Mouse (Mus musculus): ENCODE results near the gene Trpv2.

The Trpv2 gene

GRCm38 (mm10) chr11:62604123-62604706 is 29.9 kb downstream of the Trpv2 start:
- no peak for DNase-seq (ENCODE audit: low spot score)

GRCm38 (mm10) chr11:62604886-62605618 is 30.8 kb downstream of the Trpv2 start:
- peak; percentile 38 for DNase-seq (ENCODE audit: low spot score)

GRCm38 (mm10) chr11:62605619-62606298 is 31.5 kb downstream of the Trpv2 start:
- DNase-seq (ENCODE audit: low spot score), result peak; percentile 64

- DNase-seq (ENCODE audit: low spot score), result peak; percentile 44
These were observed 32.2 kb downstream of the Trpv2 start for GRCm38 (mm10) chr11:62606299-62607169.

- DNase-seq (ENCODE audit: low spot score), result peak; percentile 44
These were observed 33.1 kb downstream of the Trpv2 start for GRCm38 (mm10) chr11:62607170-62607951.

- no peak for DNase-seq (ENCODE audit: low spot score)
These were observed 33.6 kb downstream of the Trpv2 start for GRCm38 (mm10) chr11:62607952-62608201.

- DNase-seq (ENCODE audit: low spot score), result no peak
These were observed 34.8 kb downstream of the Trpv2 start for GRCm38 (mm10) chr11:62608826-62609675.

GRCm38 (mm10) chr11:62610304-62610703 is 36.0 kb downstream of the Trpv2 start:
- DNase-seq (ENCODE audit: low spot score), result no peak

GRCm38 (mm10) chr11:62612604-62613003 is 38.3 kb downstream of the Trpv2 start:
- no peak for DNase-seq (ENCODE audit: low spot score)

GRCm38 (mm10) chr11:62613657-62614365 is 39.5 kb downstream of the Trpv2 start:
- DNase-seq (ENCODE audit: low spot score), result peak; percentile 100

- no peak for DNase-seq (ENCODE audit: low spot score)
These were observed 40.7 kb downstream of the Trpv2 start for GRCm38 (mm10) chr11:62614876-62615410.

GRCm38 (mm10) chr11:62615456-62615855 is 41.2 kb downstream of the Trpv2 start:
- no peak for DNase-seq (ENCODE audit: low spot score)

GRCm38 (mm10) chr11:62621079-62621478 is 46.8 kb downstream of the Trpv2 start:
- DNase-seq (ENCODE audit: low spot score), result no peak

GRCm38 (mm10) chr11:62621586-62622283 is 47.4 kb downstream of the Trpv2 start:
- DNase-seq (ENCODE audit: low spot score), result no peak

GRCm38 (mm10) chr11:62622850-62623249 is 48.6 kb downstream of the Trpv2 start:
- peak; percentile 66 for DNase-seq (ENCODE audit: low spot score)

GRCm38 (mm10) chr11:62624341-62625291 is 50.3 kb downstream of the Trpv2 start:
- DNase-seq (ENCODE audit: low spot score), result peak; percentile 60

GRCm38 (mm10) chr11:62629352-62630224 is 55.3 kb downstream of the Trpv2 start:
- peak; percentile 89 for DNase-seq (ENCODE audit: low spot score)

Data from embryo, embryonic 10 days (tissue).